Mouse (Mus musculus) small intestine, adult 2 months (tissue): ENCODE data around the gene Sdk2.

Experiments
- CTCF ChIP-seq: fragments of 200-500 bp; IDR thresholded peaks from 2 replicates; pipeline ENCODE4 v1.5.1; 2012; ENCODE audit warnings: low read depth, mild to moderate bottlenecking, control low read depth, inconsistent platforms, low read length, moderate library complexity, mixed read lengths; ENCODE audit not compliant: insufficient replicate concordance, insufficient read length; ENCODE audit errors: extremely low read depth
- POLR2A ChIP-seq: fragments of 200-500 bp; IDR thresholded peaks from 2 replicates; pipeline ENCODE4 v1.6.1; 2012; ENCODE audit warnings: low read depth, mild to moderate bottlenecking, control low read depth, inconsistent platforms, low read length, moderate library complexity

DNA sequence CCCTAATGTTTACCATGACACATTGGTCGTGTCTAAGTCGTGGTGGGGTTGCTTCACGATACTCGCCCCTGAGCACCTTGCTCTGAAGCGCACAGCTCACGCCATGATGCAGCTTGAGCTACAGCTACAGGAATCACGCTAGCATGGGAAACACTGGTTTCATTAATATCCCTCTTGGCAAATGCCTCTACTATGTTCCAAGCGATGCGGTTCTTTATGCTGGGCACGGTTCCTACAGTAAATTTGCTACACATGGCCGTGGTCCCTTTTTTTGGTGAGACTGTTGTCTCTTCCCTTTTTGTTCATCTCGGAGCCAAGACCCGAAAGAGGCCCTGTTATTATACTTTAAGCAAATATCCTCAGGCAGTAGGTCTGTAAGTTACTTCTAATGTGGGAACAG, 295.7 kb downstream of the Sdk2 start:
- TF ChIP-seq CTCF (no peak), POLR2A (no peak)
